Mouse (Mus musculus): ENCODE results near the gene 0610040J01Rik. TPM values are rescaled to one million over a fixed set of nuclear protein-coding genes. Genes with fewer than 3 reads are reported as not detected.

Gene 0610040J01Rik
- polyA plus RNA-seq, 1 experiment from 2014 or later = 5.1 TPM

GRCm38 (mm10) chr5:63910171-63910960 is 98.2 kb downstream of the 0610040J01Rik start:
- H3K36me3 ChIP-seq (ENCODE audit: control insufficient read depth, insufficient read depth) = no peaks in the 10 kb centered on the region
- H3K9ac ChIP-seq (replicated peaks; ENCODE audit: low read depth, low read length) = no peak overlapping the region
- no peaks in the 10 kb centered on the region for H3K27me3 ChIP-seq (replicated peaks; ENCODE audit: control insufficient read depth, insufficient read depth, low read length)
- H3K4me3 ChIP-seq (replicated peaks; ENCODE audit: low read length) = no peak overlapping the region
- WGBS = 89% methylated on average over 10 of the region's 10 CpGs
- no peak overlapping the region for H3K4me2 ChIP-seq (ENCODE audit: low read length)
- ATAC-seq = no peak
- no peaks in the 10 kb centered on the region for H3K4me1 ChIP-seq (replicated peaks; ENCODE audit: control insufficient read depth, insufficient read depth, low read length)
- H3K9me3 ChIP-seq (ENCODE audit: control insufficient read depth, low read length) = no peaks in the 10 kb centered on the region
- H3K27ac ChIP-seq (ENCODE audit: low read length) = no peak overlapping the region

- H3K4me2 ChIP-seq (ENCODE audit: low read length) = no peak overlapping the region
- H3K4me3 ChIP-seq (replicated peaks; ENCODE audit: low read length) = no peak overlapping the region
- no peak for ATAC-seq
- no peaks in the 10 kb centered on the region for H3K27me3 ChIP-seq (replicated peaks; ENCODE audit: control insufficient read depth, insufficient read depth, low read length)
- no peaks in the 10 kb centered on the region for H3K4me1 ChIP-seq (replicated peaks; ENCODE audit: control insufficient read depth, insufficient read depth, low read length)
- H3K9me3 ChIP-seq (ENCODE audit: control insufficient read depth, low read length) = no peaks in the 10 kb centered on the region
- 62% methylated on average over 1 of the region's 1 CpGs for WGBS
- no peak overlapping the region for H3K9ac ChIP-seq (replicated peaks; ENCODE audit: low read depth, low read length)
- H3K36me3 ChIP-seq (ENCODE audit: control insufficient read depth, insufficient read depth) = no peaks in the 10 kb centered on the region
- H3K27ac ChIP-seq (ENCODE audit: low read length) = no peak overlapping the region
These were observed 102.7 kb downstream of the 0610040J01Rik start for GRCm38 (mm10) chr5:63914896-63915295.

- Histone ChIP-seq H3K4me1 (replicated peaks; ENCODE audit: control insufficient read depth, insufficient read depth, low read length) (no peaks in the 10 kb centered on the region), H3K9ac (replicated peaks; ENCODE audit: low read depth, low read length) (no peak overlapping the region), H3K4me2 (ENCODE audit: low read length) (no peak overlapping the region), H3K9me3 (ENCODE audit: control insufficient read depth, low read length) (no peaks in the 10 kb centered on the region), H3K27ac (ENCODE audit: low read length) (no peak overlapping the region), H3K4me3 (replicated peaks; ENCODE audit: low read length) (no peak overlapping the region), H3K36me3 (ENCODE audit: control insufficient read depth, insufficient read depth) (no peaks in the 10 kb centered on the region), H3K27me3 (replicated peaks; ENCODE audit: control insufficient read depth, insufficient read depth, low read length) (no peaks in the 10 kb centered on the region)
- 91% methylated on average over 10 of the region's 10 CpGs for WGBS
- ATAC-seq = no peak
These were observed 104.4 kb downstream of the 0610040J01Rik start for GRCm38 (mm10) chr5:63916457-63917139.

GRCm38 (mm10) chr5:63918201-63918600 is 106.0 kb downstream of the 0610040J01Rik start:
- H3K27ac ChIP-seq (ENCODE audit: low read length) = no peak overlapping the region
- ATAC-seq = no peak

GRCm38 (mm10) chr5:63923305-63924025 is 111.3 kb downstream of the 0610040J01Rik start:
- H3K36me3 ChIP-seq (ENCODE audit: control insufficient read depth, insufficient read depth) = no peaks in the 10 kb centered on the region; the same call in 1 of the 2 replicates
- H3K4me2 ChIP-seq (ENCODE audit: low read length) = no peak overlapping the region
- H3K27ac ChIP-seq (ENCODE audit: low read length) = no peak overlapping the region
- H3K9me3 ChIP-seq (ENCODE audit: control insufficient read depth, low read length) = no peaks in the 10 kb centered on the region
- H3K4me1 ChIP-seq (replicated peaks; ENCODE audit: control insufficient read depth, insufficient read depth, low read length) = no peaks in the 10 kb centered on the region
- no peaks in the 10 kb centered on the region for H3K27me3 ChIP-seq (replicated peaks; ENCODE audit: control insufficient read depth, insufficient read depth, low read length)
- ATAC-seq = no peak
- H3K9ac ChIP-seq (replicated peaks; ENCODE audit: low read depth, low read length) = no peak overlapping the region
- 81% methylated on average over 13 of the region's 13 CpGs for WGBS
- no peak overlapping the region for H3K4me3 ChIP-seq (replicated peaks; ENCODE audit: low read length)

More at GRCm38 (mm10) chr5:63918201-63918600, 106.0 kb downstream of the 0610040J01Rik start:
- 79% methylated on average over 4 of the region's 4 CpGs for WGBS
- Histone ChIP-seq H3K9me3 (ENCODE audit: control insufficient read depth, low read length) (no peaks in the 10 kb centered on the region), H3K4me1 (replicated peaks; ENCODE audit: control insufficient read depth, insufficient read depth, low read length) (no peaks in the 10 kb centered on the region), H3K4me3 (replicated peaks; ENCODE audit: low read length) (no peak overlapping the region), H3K4me2 (ENCODE audit: low read length) (no peak overlapping the region), H3K36me3 (ENCODE audit: control insufficient read depth, insufficient read depth) (no peaks in the 10 kb centered on the region), H3K9ac (replicated peaks; ENCODE audit: low read depth, low read length) (no peak overlapping the region), H3K27me3 (replicated peaks; ENCODE audit: control insufficient read depth, insufficient read depth, low read length) (no peaks in the 10 kb centered on the region)

GRCm38 (mm10) chr5:63925035-63925628 is 113.0 kb downstream of the 0610040J01Rik start:
- Histone ChIP-seq H3K4me3 (replicated peaks; ENCODE audit: low read length) (no peak overlapping the region), H3K9ac (replicated peaks; ENCODE audit: low read depth, low read length) (no peak overlapping the region), H3K9me3 (ENCODE audit: control insufficient read depth, low read length) (no peaks in the 10 kb centered on the region), H3K27me3 (replicated peaks; ENCODE audit: control insufficient read depth, insufficient read depth, low read length) (no peaks in the 10 kb centered on the region), H3K4me1 (replicated peaks; ENCODE audit: control insufficient read depth, insufficient read depth, low read length) (no peaks in the 10 kb centered on the region), H3K4me2 (ENCODE audit: low read length) (no peak overlapping the region), H3K27ac (ENCODE audit: low read length) (no peak overlapping the region), H3K36me3 (ENCODE audit: control insufficient read depth, insufficient read depth) (no peaks in the 10 kb centered on the region; the same call in 1 of the 2 replicates)
- WGBS = 91% methylated on average over 14 of the region's 14 CpGs
- ATAC-seq = no peak

GRCm38 (mm10) chr5:63930824-63931358 is 118.7 kb downstream of the 0610040J01Rik start:
- no peak for ATAC-seq
- H3K4me1 ChIP-seq (replicated peaks; ENCODE audit: control insufficient read depth, insufficient read depth, low read length) = 0 out of 2 replicates have a peak, but pooled peaks cover 3% of the 10 kb centered on the region
- H3K36me3 ChIP-seq (ENCODE audit: control insufficient read depth, insufficient read depth) = 0 out of 2 replicates have a peak, but pooled peaks cover 4% of the 10 kb centered on the region
- no peak overlapping the region for H3K4me2 ChIP-seq (ENCODE audit: low read length)
- H3K27me3 ChIP-seq (replicated peaks; ENCODE audit: control insufficient read depth, insufficient read depth, low read length) = no peaks in the 10 kb centered on the region
- no peaks in the 10 kb centered on the region for H3K9me3 ChIP-seq (ENCODE audit: control insufficient read depth, low read length)
- H3K4me3 ChIP-seq (replicated peaks; ENCODE audit: low read length) = no peak overlapping the region
- 74% methylated on average over 4 of the region's 4 CpGs for WGBS
- H3K9ac ChIP-seq (replicated peaks; ENCODE audit: low read depth, low read length) = no peak overlapping the region
- H3K27ac ChIP-seq (ENCODE audit: low read length) = no peak overlapping the region

- 0 out of 2 replicates have a peak, but pooled peaks cover 4% of the 10 kb centered on the region for H3K36me3 ChIP-seq (ENCODE audit: control insufficient read depth, insufficient read depth)
- no peaks in the 10 kb centered on the region for H3K9me3 ChIP-seq (ENCODE audit: control insufficient read depth, low read length)
- no peak for ATAC-seq
- 0 out of 2 replicates have a peak, but pooled peaks cover 3% of the 10 kb centered on the region for H3K4me1 ChIP-seq (replicated peaks; ENCODE audit: control insufficient read depth, insufficient read depth, low read length)
- H3K4me2 ChIP-seq (ENCODE audit: low read length) = no peak overlapping the region
- no peak overlapping the region for H3K4me3 ChIP-seq (replicated peaks; ENCODE audit: low read length)
- WGBS = 31% methylated on average over 10 of the region's 10 CpGs
- no peak overlapping the region for H3K9ac ChIP-seq (replicated peaks; ENCODE audit: low read depth, low read length)
- H3K27me3 ChIP-seq (replicated peaks; ENCODE audit: control insufficient read depth, insufficient read depth, low read length) = no peaks in the 10 kb centered on the region
- H3K27ac ChIP-seq (ENCODE audit: low read length) = no peak overlapping the region
These were observed 120.7 kb downstream of the 0610040J01Rik start for GRCm38 (mm10) chr5:63932829-63933228.
